Mouse (Mus musculus) brain, embryonic 18.5 days (tissue): ENCODE measurements around the gene Slc6a6.

Experiments used
- DNase-seq: peaks from one replicate; pipeline ENCODE4 v3.0.0-alpha.2; 2012; ENCODE audit warnings: low read depth, low spot score

Gene Slc6a6

DNA sequence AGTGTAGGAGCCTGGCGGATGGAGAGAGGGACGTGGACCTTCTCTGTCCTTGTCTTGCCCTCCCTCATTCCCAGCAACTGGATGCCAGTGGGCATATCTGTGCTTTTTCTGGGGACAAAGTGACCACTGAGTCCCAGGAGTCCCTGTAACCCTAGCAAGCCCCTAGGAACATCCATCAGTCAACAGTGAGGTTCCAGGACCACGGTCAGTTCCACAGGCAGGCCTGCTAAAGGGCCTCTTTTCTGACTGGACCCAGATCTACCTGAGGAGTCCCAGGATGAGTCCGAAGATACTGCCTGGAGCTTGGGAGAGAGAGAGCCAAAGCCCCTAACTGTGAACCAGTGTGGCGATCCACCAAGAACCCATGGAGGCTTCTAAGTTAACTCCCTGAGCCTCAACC, 90.1 kb downstream of the Slc6a6 start:
- DNase-seq, result no peak

DNA sequence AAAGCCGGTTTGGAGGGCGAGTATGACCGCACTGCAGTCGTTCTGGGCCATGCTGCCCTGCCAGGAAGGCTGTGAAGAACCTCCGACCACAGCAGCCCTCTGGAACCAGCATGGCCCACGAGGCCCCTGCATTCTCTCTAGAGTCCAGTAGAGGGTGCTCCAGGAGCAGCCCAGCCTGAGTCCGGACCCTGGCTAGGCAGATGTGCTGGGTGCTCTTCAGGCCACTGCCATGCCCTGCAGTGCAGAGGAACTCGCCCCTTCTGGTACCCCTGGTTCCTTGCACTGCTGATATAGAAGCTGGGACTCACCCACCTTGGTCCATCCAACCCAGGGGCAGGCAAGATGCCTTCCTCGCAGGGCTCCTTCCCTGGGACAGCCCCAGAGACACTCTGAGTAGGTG, 92.7 kb downstream of the Slc6a6 start:
- DNase-seq, result no peak

DNA sequence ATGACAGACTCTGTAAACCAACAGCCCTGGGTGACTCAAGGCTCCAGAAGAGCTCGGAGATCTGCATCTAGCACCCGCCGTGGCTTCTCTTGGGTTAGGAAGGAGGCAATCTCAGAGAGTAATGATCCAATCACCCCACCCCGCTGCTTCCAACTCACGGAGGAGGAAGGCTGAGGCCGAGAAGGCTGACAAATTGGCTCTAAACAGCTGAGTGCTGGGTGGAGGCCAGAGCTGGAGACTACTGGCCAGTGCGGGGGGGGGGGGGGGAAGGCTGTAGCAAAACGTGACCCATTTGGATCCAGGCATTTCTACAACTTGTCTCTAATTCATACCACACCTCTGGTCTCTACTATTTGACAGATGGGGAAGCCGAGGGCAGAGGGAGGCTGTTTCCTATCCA, 95.4 kb downstream of the Slc6a6 start:
- DNase-seq, result no peak

DNA sequence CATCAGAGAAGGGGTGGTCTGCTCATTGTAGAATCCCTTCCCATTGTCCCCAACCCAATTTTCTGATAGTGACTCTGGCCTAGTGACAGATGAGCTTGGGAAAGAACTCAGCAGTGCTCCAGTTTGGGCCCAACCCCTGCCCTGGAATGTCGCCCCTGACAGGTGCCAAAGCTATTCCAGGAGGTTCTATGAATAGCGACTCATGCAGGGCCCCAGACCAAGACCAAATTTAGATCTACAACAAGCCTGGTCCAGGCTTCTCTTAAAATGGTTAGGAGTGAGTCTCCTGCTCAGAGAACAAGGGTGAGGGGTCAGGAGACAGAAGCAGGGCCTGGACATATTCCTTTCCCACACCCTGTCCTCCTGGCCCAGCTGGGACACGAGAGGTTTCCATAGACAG, 101.2 kb downstream of the Slc6a6 start:
- DNase-seq, result no peak

DNA sequence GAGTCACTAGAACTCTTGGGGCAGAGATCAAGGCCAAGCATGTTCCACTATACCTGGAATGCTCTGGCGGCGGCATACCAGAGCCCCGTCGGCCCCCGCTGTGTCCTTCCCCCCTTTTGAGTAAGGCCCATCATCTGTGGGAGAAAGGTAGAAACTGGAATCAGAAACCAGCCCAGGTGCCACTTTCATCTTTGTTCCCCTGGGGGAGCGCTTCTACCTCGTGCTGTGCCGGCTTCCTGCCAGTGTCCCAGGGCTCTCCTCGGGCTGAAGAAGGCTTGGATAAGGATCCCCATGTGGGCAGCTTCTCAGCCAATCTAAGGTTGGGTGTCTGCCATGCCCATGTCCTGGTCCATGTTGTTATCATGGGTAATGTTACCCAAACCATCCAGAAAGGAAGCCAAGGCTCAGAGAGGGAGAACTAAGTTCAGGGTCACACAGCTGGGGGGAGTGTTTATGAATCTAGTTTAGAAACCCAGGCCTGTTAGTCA, 104.5 kb downstream of the Slc6a6 start:
- no peak for DNase-seq

DNA sequence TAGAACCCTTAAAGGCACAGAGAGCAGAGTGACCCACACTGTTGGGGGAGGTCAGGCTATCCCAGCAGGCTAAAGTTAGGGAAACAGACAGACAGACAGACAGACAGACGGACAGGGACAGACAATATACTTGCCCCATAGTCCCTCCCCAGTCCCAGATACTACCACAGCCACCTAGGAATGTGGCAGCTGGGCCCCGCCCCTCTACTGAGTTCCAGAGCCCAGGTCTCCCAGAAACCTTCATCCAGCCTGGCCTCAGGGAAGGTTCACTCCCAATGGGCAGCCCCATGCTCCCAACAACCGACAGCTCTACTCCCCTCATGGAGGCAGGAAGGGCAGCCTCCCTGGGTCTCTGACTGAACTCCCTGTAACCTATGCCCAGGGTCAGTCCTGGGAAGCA, 111.8 kb downstream of the Slc6a6 start:
- no peak for DNase-seq

DNA sequence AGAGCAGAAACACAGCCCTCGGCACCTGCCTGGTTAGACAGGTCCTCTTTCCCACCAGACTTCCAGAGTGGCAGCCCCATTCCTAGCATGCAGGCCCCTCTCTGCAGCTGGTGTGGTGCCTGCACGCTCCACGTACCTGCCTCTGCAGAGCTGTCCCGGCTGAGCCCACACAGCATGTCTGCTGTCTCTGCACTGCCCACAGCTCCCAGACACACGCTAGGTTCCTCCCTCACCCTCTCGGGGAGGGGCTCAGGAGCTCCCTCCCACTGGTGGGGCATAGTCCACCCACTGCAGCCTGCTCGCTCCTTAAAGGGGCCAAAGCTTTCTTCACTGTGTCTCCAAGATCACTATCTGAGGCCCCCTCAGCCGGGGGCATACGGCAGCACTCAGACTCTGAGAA, 112.2 kb downstream of the Slc6a6 start:
- no peak for DNase-seq

DNA sequence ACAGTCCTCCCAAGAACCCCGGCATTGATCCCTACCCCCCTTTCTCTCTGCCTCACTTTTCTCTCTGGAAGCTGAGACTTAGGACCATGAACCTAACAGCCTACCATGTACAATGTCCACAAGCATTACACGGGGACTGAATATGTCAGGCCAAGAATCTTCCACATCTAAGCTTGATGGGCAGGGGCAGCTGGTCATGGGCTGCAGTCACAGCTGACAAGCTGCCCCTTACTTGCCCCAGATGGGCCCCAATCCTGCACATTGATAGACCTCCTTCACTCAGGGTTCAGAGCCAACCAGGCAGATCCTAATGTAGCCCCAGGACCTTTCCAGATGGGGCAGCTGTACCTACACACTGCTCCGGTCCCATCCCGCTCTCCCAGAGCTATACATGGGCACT, 112.9 kb downstream of the Slc6a6 start:
- DNase-seq, result no peak

DNA sequence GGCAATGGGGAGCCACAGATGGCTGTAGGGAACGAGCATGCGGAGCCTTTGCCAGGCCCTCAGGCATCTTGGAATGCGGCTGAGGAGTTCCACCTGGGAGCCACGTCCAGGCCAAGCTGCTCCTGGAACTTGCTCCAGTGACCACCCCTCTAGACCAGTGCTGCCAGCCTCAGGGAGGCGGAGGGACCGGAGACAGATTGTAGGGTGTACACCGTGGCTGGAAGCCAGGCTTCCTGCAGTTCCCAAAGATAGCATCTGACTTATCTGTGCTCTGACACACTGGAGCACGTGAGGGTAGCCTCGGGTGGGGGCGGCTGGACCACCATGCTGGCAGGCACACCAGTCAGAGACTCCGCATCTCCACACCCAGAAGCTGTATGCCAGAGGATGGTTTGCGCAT, 114.6 kb downstream of the Slc6a6 start:
- no peak for DNase-seq

DNA sequence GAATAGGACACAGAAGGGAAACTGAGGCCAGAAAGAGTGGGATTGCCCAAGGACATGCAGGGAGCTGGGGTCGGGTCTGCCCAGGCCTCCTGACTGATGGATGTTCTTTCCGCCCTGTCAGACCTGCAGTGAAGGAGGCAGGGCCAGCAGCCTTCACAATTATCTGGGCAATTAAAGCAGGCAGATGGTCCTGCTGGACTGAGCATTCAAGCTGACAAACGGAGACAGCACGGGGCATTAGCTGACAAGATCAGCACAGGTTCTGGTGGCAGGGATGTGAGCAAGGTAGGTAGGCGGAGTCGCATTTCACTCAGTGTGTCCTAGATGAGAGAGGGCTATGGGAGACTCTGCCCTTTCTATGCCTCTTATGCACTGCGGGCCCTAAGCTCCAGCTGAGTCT, 120.3 kb downstream of the Slc6a6 start:
- no peak for DNase-seq

DNA sequence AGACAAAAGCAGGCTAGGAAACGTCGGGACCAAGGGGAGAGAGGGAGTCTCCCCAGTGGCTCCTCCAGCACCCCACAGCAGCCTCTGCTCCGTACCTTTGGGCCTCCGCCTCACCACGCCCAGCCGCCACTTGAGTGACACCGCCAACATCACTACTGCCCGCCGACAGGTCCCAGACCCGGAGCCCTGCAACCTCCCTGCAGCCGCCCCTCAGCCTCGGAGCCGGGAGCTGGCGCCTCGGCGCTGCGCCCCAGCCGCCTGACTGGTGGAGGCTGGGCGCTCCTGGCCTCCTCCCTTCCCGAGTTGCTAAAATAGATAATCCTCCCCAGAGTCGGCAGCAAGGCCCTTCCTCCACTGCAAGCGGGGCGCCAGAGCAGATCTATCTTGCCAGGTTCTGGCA, 123.3 kb downstream of the Slc6a6 start:
- DNase-seq, result no peak

DNA sequence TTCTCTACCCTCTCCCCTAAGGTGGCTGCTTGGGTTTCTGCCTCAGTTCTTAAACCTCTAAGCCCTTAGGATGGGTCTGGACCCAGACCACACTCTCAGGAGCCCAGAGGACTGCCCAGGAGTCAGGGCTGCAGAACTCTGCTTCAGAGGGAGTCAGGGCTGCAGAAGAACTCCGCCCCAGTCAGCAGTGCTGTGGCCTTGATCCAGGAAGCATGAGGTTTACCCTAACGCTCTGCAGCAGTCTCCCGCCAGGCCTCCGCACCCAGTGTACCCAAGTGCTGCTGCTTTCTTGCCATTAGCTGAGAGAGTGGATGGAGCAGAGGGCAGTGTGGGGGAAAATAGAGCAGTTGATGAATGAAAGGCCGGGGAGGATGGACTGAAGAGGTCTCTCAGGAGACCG, 124.2 kb downstream of the Slc6a6 start:
- no peak for DNase-seq
